Mouse (Mus musculus): ENCODE measurements at regions not wholly inside any gene's neighbourhood (a gene's known extent, or its start where the extent isn't known, plus 50 kb on each side); places are given as distances from the start of the nearest gene placed in this dataset.
"Not testable (repeated sequence)": the region's sequence is repeated elsewhere in the genome, so short reads cannot be mapped to it uniquely, and the experiment has no call there.

- DNase-seq, result peak; percentile 43 to 47
Measured at GRCm38 (mm10) chr14:82586116-82586515, 1857.2 kb upstream of the Pcdh17 start.

- no peak for DNase-seq
Measured at GRCm38 (mm10) chr14:82607631-82608030, 1835.7 kb upstream of the Pcdh17 start.

- not testable (repeated sequence) for DNase-seq
Measured at GRCm38 (mm10) chr14:82610726-82611125, 1832.6 kb upstream of the Pcdh17 start.
